In genomic region chr9:118776880-118777438, GRCm38 (mm10) we compare ENCODE assay signal across 21 mouse cellular contexts.
DNase-seq lines count a peak whose midpoint lies in the region; ATAC-seq and TF ChIP-seq lines count a peak whose summit lies in the region.
"Had no signal": no experiment of that assay in that cellular context is flagged by ENCODE, and none has a peak within 500 bp of the region (broad histone marks: within the 10 kb centered on the region; RNA-seq: fewer than 3 reads in every experiment).

No protein-coding gene starts in this region.

- no peaks in the 10 kb centered on the region for H3K9me3 ChIP-seq in hindbrain, embryonic 15.5 days
- H3K9me3 ChIP-seq in hindbrain, embryonic 13.5 days = no peaks in the 10 kb centered on the region
- H3K9me3 ChIP-seq in midbrain, embryonic 14.5 days (ENCODE audit: control insufficient read depth, low read length) = no peaks in the 10 kb centered on the region
- no peaks in the 10 kb centered on the region for H3K9me3 ChIP-seq in midbrain, embryonic 13.5 days
- H3K9me3 ChIP-seq in limb, embryonic 13.5 days = no peaks in the 10 kb centered on the region
- H3K9me3 ChIP-seq: embryonic facial prominence, embryonic 13.5 days; forebrain, embryonic 10.5 days; hindbrain, embryonic 10.5 days had no signal

- no peak for TF ChIP-seq POLR2A in brain, embryonic 14.5 days (IDR thresholded peaks at IDR 0.05; ENCODE audit: borderline replicate concordance, extremely low read depth, insufficient read depth, insufficient read length, poor library complexity, severe bottlenecking)

- 92% methylated on average over 2 of the region's 2 CpGs for WGBS in hindbrain, embryonic 15.5 days
- WGBS in hindbrain, embryonic 13.5 days = 95% methylated on average over 2 of the region's 2 CpGs
- 90% methylated on average over 2 of the region's 2 CpGs for WGBS in midbrain, embryonic 14.5 days
- 87% methylated on average over 2 of the region's 2 CpGs for WGBS in midbrain, embryonic 13.5 days
- 62% methylated on average over 2 of the region's 2 CpGs for WGBS in limb, embryonic 13.5 days

- H3K4me3 ChIP-seq in hindbrain, embryonic 15.5 days = no peak overlapping the region
- H3K4me3 ChIP-seq in hindbrain, embryonic 13.5 days = no peak overlapping the region
- no peak overlapping the region for H3K4me3 ChIP-seq in midbrain, embryonic 14.5 days (replicated peaks; ENCODE audit: low read depth, low read length)
- H3K4me3 ChIP-seq in midbrain, embryonic 13.5 days (replicated peaks) = no peak overlapping the region
- H3K4me3 ChIP-seq in limb, embryonic 13.5 days = no peak overlapping the region
- H3K4me3 ChIP-seq: embryonic facial prominence, embryonic 13.5 days; erythroblast, embryonic 14.5 days; forebrain, embryonic 10.5 days; gastrocnemius, adult 2 months; heart, embryonic 12.5 days; hindbrain, embryonic 10.5 days had no signal

- peak; percentile 45; the same call in 1 of the 2 replicates for ATAC-seq in hindbrain, embryonic 15.5 days (ENCODE audit: low FRiP score, low read depth)
- no peak for ATAC-seq in hindbrain, embryonic 13.5 days (ENCODE audit: low FRiP score)
- ATAC-seq in midbrain, embryonic 14.5 days (ENCODE audit: low FRiP score, low TSS enrichment) = no peak
- no peak for ATAC-seq in midbrain, embryonic 13.5 days
- ATAC-seq in limb, embryonic 13.5 days (ENCODE audit: low FRiP score, low read depth) = peak; percentile 58; the same call in 1 of the 2 replicates
- ATAC-seq: activated CD4-positive, CD25-positive, alpha-beta regulatory T cell, adult 4 months; forebrain, embryonic 14.5 days; inflammation-experienced regulatory T-cells, adult 6 months; Patski had no signal

- no peak overlapping the region for H3K4me2 ChIP-seq in hindbrain, embryonic 15.5 days
- no peak overlapping the region for H3K4me2 ChIP-seq in hindbrain, embryonic 13.5 days
- no peak overlapping the region for H3K4me2 ChIP-seq in midbrain, embryonic 14.5 days (ENCODE audit: low read length)
- H3K4me2 ChIP-seq in midbrain, embryonic 13.5 days (replicated peaks) = no peak overlapping the region
- no peak overlapping the region for H3K4me2 ChIP-seq in limb, embryonic 13.5 days (replicated peaks)
- H3K4me2 ChIP-seq: embryonic facial prominence, embryonic 13.5 days; heart, embryonic 12.5 days had no signal

- no peaks in the 10 kb centered on the region for H3K27me3 ChIP-seq in hindbrain, embryonic 15.5 days
- no peaks in the 10 kb centered on the region for H3K27me3 ChIP-seq in hindbrain, embryonic 13.5 days
- H3K27me3 ChIP-seq in midbrain, embryonic 14.5 days (ENCODE audit: control insufficient read depth, insufficient read depth, low read length) = no peaks in the 10 kb centered on the region
- no peaks in the 10 kb centered on the region for H3K27me3 ChIP-seq in midbrain, embryonic 13.5 days
- H3K27me3 ChIP-seq in limb, embryonic 13.5 days = no peaks in the 10 kb centered on the region
- H3K27me3 ChIP-seq: embryonic facial prominence, embryonic 13.5 days; heart, embryonic 12.5 days; Patski had no signal

- peak; percentile 40 for DNase-seq in midbrain, embryonic 14.5 days
- DNase-seq in brain, embryonic 14.5 days (ENCODE audit: low read depth) = peak; percentile 39
- no peak for DNase-seq in kidney, adult 9 months
- DNase-seq: adrenal gland, postnatal 14 days; cerebellum, adult 18-20 months; cerebellum, adult 9-11 months; gastrocnemius, adult 2 months; gastrocnemius, postnatal 25 days had no signal

- H3K36me3 ChIP-seq in hindbrain, embryonic 15.5 days = no peaks in the 10 kb centered on the region
- no peaks in the 10 kb centered on the region for H3K36me3 ChIP-seq in hindbrain, embryonic 13.5 days
- H3K36me3 ChIP-seq in midbrain, embryonic 14.5 days (ENCODE audit: control insufficient read depth, insufficient read depth, low read length) = no peaks in the 10 kb centered on the region
- H3K36me3 ChIP-seq in midbrain, embryonic 13.5 days = no peaks in the 10 kb centered on the region
- H3K36me3 ChIP-seq in limb, embryonic 13.5 days = no peaks in the 10 kb centered on the region; the same call in 1 of the 2 replicates
- H3K36me3 ChIP-seq: embryonic facial prominence, embryonic 13.5 days; forebrain, embryonic 10.5 days; hindbrain, embryonic 10.5 days had no signal

- H3K9ac ChIP-seq in hindbrain, embryonic 15.5 days = no peak overlapping the region
- H3K9ac ChIP-seq in hindbrain, embryonic 13.5 days = no peak overlapping the region
- H3K9ac ChIP-seq in midbrain, embryonic 14.5 days (replicated peaks; ENCODE audit: low read length) = no peak overlapping the region
- H3K9ac ChIP-seq in midbrain, embryonic 13.5 days (replicated peaks) = no peak overlapping the region
- no peak overlapping the region for H3K9ac ChIP-seq in limb, embryonic 13.5 days
- H3K9ac ChIP-seq: embryonic facial prominence, embryonic 13.5 days; heart, embryonic 12.5 days had no signal

- TF ChIP-seq CTCF in brain, embryonic 14.5 days (IDR thresholded peaks at IDR 0.05; ENCODE audit: borderline replicate concordance, extremely low read depth, insufficient read depth, insufficient read length) = no peak

- H3K4me1 ChIP-seq in hindbrain, embryonic 15.5 days (replicated peaks) = peaks cover 16% of the 10 kb centered on the region
- peaks cover 5% of the 10 kb centered on the region; the same call in 1 of the 2 replicates for H3K4me1 ChIP-seq in hindbrain, embryonic 13.5 days (replicated peaks)
- H3K4me1 ChIP-seq in midbrain, embryonic 14.5 days (ENCODE audit: control insufficient read depth, insufficient read depth, low read length) = no peaks in the 10 kb centered on the region
- H3K4me1 ChIP-seq in midbrain, embryonic 13.5 days (replicated peaks) = 0 out of 2 replicates have a peak, but pooled peaks cover 7% of the 10 kb centered on the region
- peaks cover 41% of the 10 kb centered on the region for H3K4me1 ChIP-seq in limb, embryonic 13.5 days

- 0 out of 2 replicates have a peak overlapping the region, but pooled peaks have one; percentile 30 for H3K27ac ChIP-seq in hindbrain, embryonic 15.5 days (replicated peaks)
- no peak overlapping the region for H3K27ac ChIP-seq in hindbrain, embryonic 13.5 days
- H3K27ac ChIP-seq in midbrain, embryonic 14.5 days (replicated peaks; ENCODE audit: low read depth, low read length) = no peak overlapping the region
- H3K27ac ChIP-seq in midbrain, embryonic 13.5 days = no peak overlapping the region
- H3K27ac ChIP-seq in limb, embryonic 13.5 days = no peak overlapping the region
- H3K27ac ChIP-seq: forebrain, embryonic 10.5 days; gastrocnemius, adult 2 months; hindbrain, embryonic 10.5 days had no signal

Comparison
In these comparisons a context has a peak if more than half of its experiments do, and no peak if none do; other contexts are left out.
1. ATAC-seq: peak in hindbrain, embryonic 15.5 days (single experiment) and limb, embryonic 13.5 days (single experiment); none in hindbrain, embryonic 13.5 days (single experiment), midbrain, embryonic 14.5 days (single experiment) and midbrain, embryonic 13.5 days (single experiment).